Mouse (Mus musculus) heart, adult 2 months (tissue): ENCODE measurements around the gene Gm16223. TPM values are rescaled to one million over a fixed set of nuclear protein-coding genes. Genes with fewer than 3 reads are reported as not detected.

Experiments used
- DNase-seq, 2 experiments: peaks; one replicate each; pipeline ENCODE4 v3.0.0; 2021
- H3K27ac ChIP-seq: fragments of 200-600 bp; 2 replicates; pipeline ENCODE4 v1.8.1; 2022
- H3K27me3 ChIP-seq: fragments of 200-500 bp; 2 replicates; pipeline ENCODE4 v1.6.1; 2012; ENCODE audit warnings: mild to moderate bottlenecking, low read length, inconsistent platforms, mixed read lengths; ENCODE audit not compliant: control insufficient read depth, insufficient read depth
- H3K36me3 ChIP-seq: fragments of 200-500 bp; 2 replicates; pipeline ENCODE4 v1.6.1; 2012; ENCODE audit warnings: low read length, inconsistent platforms; ENCODE audit not compliant: control insufficient read depth, insufficient read depth
- H3K4me1 ChIP-seq: fragments of 200-500 bp; 2 replicates; pipeline ENCODE4 v1.6.1; 2011; ENCODE audit warnings: low read length; ENCODE audit not compliant: control insufficient read depth, insufficient read depth
- H3K4me3 ChIP-seq: fragments of 200-600 bp; 2 replicates; pipeline ENCODE4 v1.8.1; 2022
- H3K79me2 ChIP-seq: fragments of 200-500 bp; replicated peaks from 2 replicates; pipeline ENCODE4 v1.6.1; 2012; ENCODE audit warnings: mild to moderate bottlenecking, inconsistent platforms, low read length, moderate library complexity, mixed read lengths; ENCODE audit not compliant: control insufficient read depth, insufficient read depth
- H3K9ac ChIP-seq: fragments of 200-500 bp; 2 replicates; pipeline ENCODE4 v1.6.1; 2012; ENCODE audit warnings: low read depth, mild to moderate bottlenecking, control low read depth, inconsistent platforms, low read length, mixed read lengths
- CTCF ChIP-seq: fragments of 200-600 bp; IDR thresholded peaks from 2 replicates; pipeline ENCODE4 v1.8.1; 2022; ENCODE audit warnings: antibody characterized with exemption, mild to moderate bottlenecking, moderate library complexity
- EP300 ChIP-seq: fragments of 200-500 bp; IDR thresholded peaks from 2 replicates; pipeline ENCODE4 v1.6.1; 2011; ENCODE audit warnings: low read depth, low read length, control low read depth; ENCODE audit not compliant: insufficient read depth
- POLR2A ChIP-seq: fragments of 200-500 bp; IDR thresholded peaks from 2 replicates; pipeline ENCODE4 v1.6.1; 2011; ENCODE audit warnings: mild to moderate bottlenecking, low read depth, low read length, control low read depth; ENCODE audit not compliant: insufficient read depth
- WGBS: fragments of 180-500 bp; shearing (Covaris S2); methylation state at CpG from one replicate; pipeline ENCODE4 v1.1.7; 2018; 5-methylcytosine and 5-hydroxymethylcytosine counted together
- intact Hi-C: fragments of 180-260 bp; cut with DNase I; formaldehyde crosslinking; loops from one replicate; pipeline ENCODE4 v1.15.1; 2025
- polyA plus RNA-seq: library from polyadenylated mRNA; depleted of rRNA; stranded (reverse); fragments of >200 nt; gene quantifications from 2 replicates; pipeline ENCODE4 v1.2.3, GENCODE M21; 2012; rRNA removed
- total RNA-seq, 2 experiments: library from RNA; stranded (reverse); gene quantifications; 2 replicates each; pipeline ENCODE4 v1.2.3; 2021

Gm16223 gene
- total and polyA plus RNA-seq, 3 experiments = 0.09 to 0.16 TPM; not detected in 1

GRCm38 (mm10) chr5:42239806-42240205 is 172.0 kb downstream of the Gm16223 start:
- Histone ChIP-seq H3K79me2 (no peaks in the 10 kb centered on the region), H3K27ac (no peak overlapping the region), H3K36me3 (no peaks in the 10 kb centered on the region), H3K27me3 (no peaks in the 10 kb centered on the region), H3K4me3 (no peak overlapping the region), H3K9ac (no peak overlapping the region), H3K4me1 (no peaks in the 10 kb centered on the region)
- intact Hi-C loops = no loop called here
- DNase-seq = no peak
- no peak for TF ChIP-seq CTCF
- no peak for TF ChIP-seq POLR2A
- no peak for TF ChIP-seq EP300

GRCm38 (mm10) chr5:42250376-42250775 is 182.6 kb downstream of the Gm16223 start:
- H3K4me1 ChIP-seq = no peaks in the 10 kb centered on the region
- no peak overlapping the region for H3K9ac ChIP-seq
- no peak for TF ChIP-seq EP300
- TF ChIP-seq CTCF = no peak
- no peak for TF ChIP-seq POLR2A
- intact Hi-C loops = no loop called here
- DNase-seq = no peak
- no peak overlapping the region for H3K27ac ChIP-seq
- no peak overlapping the region for H3K4me3 ChIP-seq
- H3K79me2 ChIP-seq = no peaks in the 10 kb centered on the region
- WGBS = 82% methylated on average over 3 of the region's 3 CpGs
- H3K36me3 ChIP-seq = no peaks in the 10 kb centered on the region
- no peaks in the 10 kb centered on the region for H3K27me3 ChIP-seq

Other genes with a start within 250 kb of the Gm16223 start
- 10 to 100 TPM; 17.8 to 18.8 TPM for gene Bod1l, start 223.6 kb upstream of the Gm16223 start, total RNA-seq
- gene Bod1l, start 223.6 kb upstream of the Gm16223 start, polyA plus RNA-seq = 2.8 and 4.9 TPM in 2 replicates